ENCODE assay signal across 23 mouse cellular contexts in the genomic region with DNA sequence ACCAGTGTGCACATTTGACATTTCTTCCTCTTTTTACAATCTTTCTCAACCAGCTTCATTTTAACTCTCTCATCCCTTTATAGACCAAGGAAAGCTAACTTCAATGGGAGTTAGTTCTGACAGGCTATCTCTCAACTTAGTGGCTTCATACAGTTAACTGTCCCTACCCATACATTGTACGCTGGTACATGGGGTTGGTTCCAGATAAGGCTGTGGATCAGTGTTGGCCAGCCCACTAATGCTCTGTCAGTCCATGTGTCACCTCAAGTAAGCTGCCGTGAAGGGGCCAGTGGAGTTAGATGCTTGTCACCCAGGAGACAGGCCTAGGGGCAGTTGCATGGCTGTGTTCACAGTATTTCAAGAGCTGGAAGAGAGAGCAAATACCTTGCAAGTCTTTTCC.
"Had no signal": no experiment of that assay in that cellular context is flagged by ENCODE, and none has a peak within 500 bp of the region (broad histone marks: within the 10 kb centered on the region; RNA-seq: fewer than 3 reads in every experiment).

No protein-coding gene starts in this region.

- H3K9ac ChIP-seq: heart, embryonic 12.5 days; hindbrain, embryonic 12.5 days; hindbrain, embryonic 14.5 days; intestine, embryonic 15.5 days; limb, embryonic 12.5 days had no signal

- H3K27ac ChIP-seq: heart, embryonic 10.5 days; hindbrain, embryonic 10.5 days; hindbrain, embryonic 12.5 days; hindbrain, embryonic 14.5 days; intestine, embryonic 15.5 days; layer of hippocampus, adult 2 months; left cerebral cortex, adult 2 months; limb, embryonic 10.5 days; limb, embryonic 12.5 days had no signal

- H3K4me2 ChIP-seq: heart, embryonic 12.5 days; hindbrain, embryonic 12.5 days; hindbrain, embryonic 14.5 days; intestine, embryonic 15.5 days; limb, embryonic 12.5 days had no signal

- H3K36me3 ChIP-seq: heart, embryonic 10.5 days; heart, embryonic 12.5 days; hindbrain, embryonic 10.5 days; hindbrain, embryonic 12.5 days; intestine, embryonic 15.5 days; limb, embryonic 10.5 days; limb, embryonic 12.5 days had no signal

- H3K4me1 ChIP-seq: heart, embryonic 10.5 days; heart, embryonic 12.5 days; hindbrain, embryonic 10.5 days; hindbrain, embryonic 12.5 days; intestine, embryonic 15.5 days; limb, embryonic 10.5 days; limb, embryonic 12.5 days had no signal

- H3K4me3 ChIP-seq: heart, embryonic 10.5 days; heart, embryonic 12.5 days; hindbrain, embryonic 10.5 days; hindbrain, embryonic 12.5 days; intestine, embryonic 15.5 days; layer of hippocampus, adult 2 months; left cerebral cortex, adult 2 months; limb, embryonic 10.5 days; limb, embryonic 12.5 days had no signal

- H3K27me3 ChIP-seq: heart, embryonic 12.5 days; hindbrain, embryonic 12.5 days; intestine, embryonic 15.5 days; limb, embryonic 12.5 days had no signal

- ATAC-seq: hindbrain, embryonic 16.5 days; inflammation-experienced regulatory T-cells, adult 6 months; intestine, embryonic 15.5 days; intestine, postnatal 0 days had no signal

- H3K9me3 ChIP-seq: heart, embryonic 10.5 days; heart, embryonic 12.5 days; hindbrain, embryonic 10.5 days; hindbrain, embryonic 12.5 days; intestine, embryonic 15.5 days; limb, embryonic 10.5 days; limb, embryonic 12.5 days had no signal

- DNase-seq: gastrocnemius, postnatal 10 days; gastrocnemius, postnatal 25 days; heart, adult 18-20 months; heart, postnatal 10 days; heart, postnatal 4 days; kidney, adult 18-20 months; kidney, adult 8-10 months; kidney, postnatal 10 days; kidney, postnatal 25 days; kidney, postnatal 4 days had no signal
